Mouse (Mus musculus): ENCODE data around the gene Dctn1. TPM values are rescaled to one million over a fixed set of nuclear protein-coding genes. Genes with fewer than 3 reads are reported as not detected.

Gene Dctn1
- polyA plus RNA-seq, 1 experiment from 2014 or later: 62.2 TPM

- WGBS: 61% methylated on average over 9 of the region's 9 CpGs
- no peaks in the 10 kb centered on the region for H3K27me3 ChIP-seq (ENCODE audit: insufficient read depth, low read length)
- ATAC-seq (replicated peaks; ENCODE audit: low FRiP score, low read depth) (no peak; the same call in 1 of the 2 replicates), DNase-seq (ENCODE audit: low spot score) (no peak)
- no peak overlapping the region for H3K27ac ChIP-seq
- H3K36me3 ChIP-seq (ENCODE audit: insufficient read depth, low read length): no peaks in the 10 kb centered on the region
- 0 out of 2 replicates have a peak, but pooled peaks cover 4% of the 10 kb centered on the region for H3K4me1 ChIP-seq (replicated peaks; ENCODE audit: insufficient read depth, low read length)
- no peak overlapping the region for H3K4me2 ChIP-seq (ENCODE audit: low read length)
- no peaks in the 10 kb centered on the region for H3K9me3 ChIP-seq (replicated peaks; ENCODE audit: low read length)
- H3K9ac ChIP-seq (ENCODE audit: low read depth, low read length): no peak overlapping the region
- H3K4me3 ChIP-seq (replicated peaks; ENCODE audit: low read depth, low read length): no peak overlapping the region
- no peak for TF ChIP-seq CTCF (IDR thresholded peaks at IDR 0.05; ENCODE audit: low read depth)
Observed at GRCm38 (mm10) chr6:83172240-83172920, 6.7 kb downstream of the Dctn1 start.

- H3K4me3 ChIP-seq (replicated peaks; ENCODE audit: low read depth, low read length): no peak overlapping the region
- WGBS: 91% methylated on average over 8 of the region's 8 CpGs
- no peaks in the 10 kb centered on the region for H3K36me3 ChIP-seq (ENCODE audit: insufficient read depth, low read length)
- no peaks in the 10 kb centered on the region for H3K27me3 ChIP-seq (ENCODE audit: insufficient read depth, low read length)
- ATAC-seq (replicated peaks; ENCODE audit: low FRiP score, low read depth) (no peak), DNase-seq (ENCODE audit: low spot score) (no peak)
- peaks cover 7% of the 10 kb centered on the region for H3K4me1 ChIP-seq (replicated peaks; ENCODE audit: insufficient read depth, low read length)
- no peak for TF ChIP-seq CTCF (IDR thresholded peaks at IDR 0.05; ENCODE audit: low read depth)
- no peak overlapping the region for H3K27ac ChIP-seq
- H3K9ac ChIP-seq (ENCODE audit: low read depth, low read length): no peak overlapping the region
- no peaks in the 10 kb centered on the region for H3K9me3 ChIP-seq (replicated peaks; ENCODE audit: low read length)
- H3K4me2 ChIP-seq (ENCODE audit: low read length): no peak overlapping the region
Observed at GRCm38 (mm10) chr6:83175996-83176395, 10.3 kb downstream of the Dctn1 start.

- H3K9me3 ChIP-seq (replicated peaks; ENCODE audit: low read length): no peaks in the 10 kb centered on the region
- H3K9ac ChIP-seq (ENCODE audit: low read depth, low read length): peak overlapping the region; percentile 47; the same call in 1 of the 2 replicates
- no peaks in the 10 kb centered on the region for H3K27me3 ChIP-seq (ENCODE audit: insufficient read depth, low read length)
- peak overlapping the region; percentile 17; the same call in 1 of the 2 replicates for H3K4me3 ChIP-seq (replicated peaks; ENCODE audit: low read depth, low read length)
- DNase-seq (ENCODE audit: low spot score) (peak; percentile 70), ATAC-seq (replicated peaks; ENCODE audit: low FRiP score, low read depth) (peak; percentile 30; the same call in 1 of the 2 replicates)
- peaks cover 7% of the 10 kb centered on the region for H3K4me1 ChIP-seq (replicated peaks; ENCODE audit: insufficient read depth, low read length)
- no peak overlapping the region for H3K27ac ChIP-seq
- WGBS: 18% methylated on average over 12 of the region's 12 CpGs
- peak overlapping the region; percentile 50 for H3K4me2 ChIP-seq (ENCODE audit: low read length)
- H3K36me3 ChIP-seq (ENCODE audit: insufficient read depth, low read length): 0 out of 2 replicates have a peak, but pooled peaks cover 9% of the 10 kb centered on the region
- TF ChIP-seq CTCF (IDR thresholded peaks at IDR 0.05; ENCODE audit: low read depth): no peak
Observed at GRCm38 (mm10) chr6:83179390-83180117, 13.8 kb downstream of the Dctn1 start.

GRCm38 (mm10) chr6:83180605-83181004, 14.9 kb downstream of the Dctn1 start:
- ATAC-seq (replicated peaks; ENCODE audit: low FRiP score, low read depth) (no peak), DNase-seq (ENCODE audit: low spot score) (no peak)
- Histone ChIP-seq H3K36me3 (ENCODE audit: insufficient read depth, low read length) (0 out of 2 replicates have a peak, but pooled peaks cover 9% of the 10 kb centered on the region), H3K9me3 (replicated peaks; ENCODE audit: low read length) (no peaks in the 10 kb centered on the region), H3K4me3 (replicated peaks; ENCODE audit: low read depth, low read length) (no peak overlapping the region), H3K4me2 (ENCODE audit: low read length) (no peak overlapping the region), H3K4me1 (replicated peaks; ENCODE audit: insufficient read depth, low read length) (peaks cover 10% of the 10 kb centered on the region), H3K27me3 (ENCODE audit: insufficient read depth, low read length) (no peaks in the 10 kb centered on the region), H3K27ac (no peak overlapping the region), H3K9ac (ENCODE audit: low read depth, low read length) (no peak overlapping the region)
- 80% methylated on average over 6 of the region's 6 CpGs for WGBS
- TF ChIP-seq CTCF (IDR thresholded peaks at IDR 0.05; ENCODE audit: low read depth): no peak

- peak; percentile 68 for DNase-seq (ENCODE audit: low spot score)
- H3K36me3 ChIP-seq (ENCODE audit: insufficient read depth, low read length): peaks cover 20% of the 10 kb centered on the region
Observed at GRCm38 (mm10) chr6:83184858-83185435, 19.2 kb downstream of the Dctn1 start.

More at GRCm38 (mm10) chr6:83184858-83185435, 19.2 kb downstream of the Dctn1 start:
- H3K4me1 ChIP-seq (replicated peaks; ENCODE audit: insufficient read depth, low read length): peaks cover 9% of the 10 kb centered on the region; the same call in 1 of the 2 replicates
- peak; percentile 73 for TF ChIP-seq CTCF (IDR thresholded peaks at IDR 0.05; ENCODE audit: low read depth)
- no peak for ATAC-seq (replicated peaks; ENCODE audit: low FRiP score, low read depth)
- no peaks in the 10 kb centered on the region for H3K27me3 ChIP-seq (ENCODE audit: insufficient read depth, low read length)
- H3K27ac ChIP-seq: no peak overlapping the region
- 83% methylated on average over 3 of the region's 3 CpGs for WGBS
- H3K4me2 ChIP-seq (ENCODE audit: low read length): no peak overlapping the region
- no peak overlapping the region for H3K4me3 ChIP-seq (replicated peaks; ENCODE audit: low read depth, low read length)
- H3K9ac ChIP-seq (ENCODE audit: low read depth, low read length): no peak overlapping the region
- no peaks in the 10 kb centered on the region for H3K9me3 ChIP-seq (replicated peaks; ENCODE audit: low read length)
